Mouse (Mus musculus) mouse embryonic stem cell (cell line): Measurements from ENCODE around the gene Nuak2.

ENCODE experiments used
- in situ Hi-C, 2 experiments: fragments of 300-500 bp; cut with MboI; formaldehyde crosslinking; loops; 1 replicate in 1 of 2; 3 replicates in 1 of 2; pipeline ENCODE4 v1.14.3; 2019 to 2020; ENCODE audit warnings: low sequenced_read_pairs in 2 of 2, low pct_unique_long_range_greater_than_20kb in 1 of 2, mixed read lengths in 1 of 2; ENCODE audit not compliant: unreplicated experiment in 1 of 2

The Nuak2 gene

DNA sequence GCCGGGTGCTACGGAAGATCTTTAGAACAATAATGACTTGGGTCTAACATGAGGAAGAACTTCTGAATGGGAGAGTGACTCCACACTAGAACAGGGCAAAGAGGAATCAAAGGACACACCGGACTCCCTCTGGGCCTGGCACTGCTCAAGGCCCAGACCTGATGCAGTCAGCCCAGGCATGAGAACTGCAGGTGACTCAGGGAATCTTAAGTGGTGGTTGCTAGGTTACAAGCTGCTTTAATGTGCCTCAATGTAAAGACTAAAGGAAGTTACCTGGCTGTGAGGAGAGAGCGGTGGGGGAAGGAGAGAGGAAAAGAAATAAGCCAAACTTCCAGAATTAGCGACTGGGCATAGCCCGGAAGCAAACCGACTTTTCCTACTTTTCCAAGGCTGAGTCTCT, 20.4 kb upstream of the Nuak2 start:
- in situ Hi-C loops = no loop called here

- in situ Hi-C loops = no loop called here
Observed at GRCm38 (mm10) chr1:132296051-132296450, 19.9 kb upstream of the Nuak2 start.

DNA sequence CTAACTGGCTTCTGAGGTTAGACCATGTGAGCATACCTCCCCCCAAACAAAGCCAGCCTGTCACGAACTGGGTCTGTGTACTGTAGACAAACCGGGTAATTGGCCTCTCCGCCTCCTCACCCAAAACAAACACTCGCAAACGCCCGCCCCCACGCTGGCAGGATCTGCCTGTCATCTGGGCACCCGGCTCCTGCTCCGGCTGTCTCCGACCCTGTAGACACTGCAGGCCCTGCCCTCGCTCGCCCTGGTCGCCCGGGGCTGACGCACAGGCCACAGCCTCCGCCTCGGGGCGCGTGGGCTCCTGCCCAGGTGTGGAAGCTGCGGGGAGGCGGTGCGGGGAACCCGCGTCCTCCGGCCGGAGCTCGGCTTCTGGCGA, 17.5 kb upstream of the Nuak2 start, which contains the start of gene Klhdc8a:
Gene Klhdc8a (plus strand): TSS at position 202 of the 376 bp plus-strand sequence.
- in situ Hi-C loops = no loop called here

DNA sequence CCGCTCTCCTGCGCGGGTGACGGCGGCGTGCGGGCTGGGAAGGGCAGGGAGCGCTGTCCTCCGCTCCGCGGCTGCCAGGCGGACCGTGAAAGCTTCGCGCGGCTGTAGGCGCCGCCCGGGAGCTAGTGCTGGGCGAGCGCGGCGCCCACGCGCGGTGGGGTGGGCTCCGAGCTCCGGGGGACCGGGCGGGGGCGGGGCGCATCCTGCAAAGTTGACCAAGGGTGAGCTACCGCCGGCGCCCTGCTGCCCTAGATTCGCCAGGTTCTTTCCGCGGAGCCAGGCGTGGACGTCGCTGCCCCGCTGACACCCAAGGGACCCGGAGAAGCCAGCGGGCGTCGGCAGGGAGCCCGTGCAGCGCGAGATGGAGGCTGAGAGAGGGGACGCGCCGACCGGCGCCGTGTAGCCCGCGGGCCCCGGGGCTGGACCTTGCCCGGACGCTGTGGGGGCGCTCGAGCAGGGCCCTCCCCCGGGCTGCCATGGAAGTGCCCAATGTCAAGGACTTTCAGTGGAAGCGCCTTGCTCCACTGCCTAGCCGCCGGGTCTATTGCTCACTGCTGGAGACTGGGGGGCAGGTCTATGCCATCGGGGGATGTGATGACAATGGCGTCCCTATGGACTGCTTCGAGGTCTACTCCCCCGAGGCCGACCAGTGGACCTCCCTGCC, 17.0 kb upstream of the Nuak2 start:
- in situ Hi-C loops = no loop called here

GRCm38 (mm10) chr1:132299744-132300143, 16.2 kb upstream of the Nuak2 start:
- in situ Hi-C loops = no loop called here

DNA sequence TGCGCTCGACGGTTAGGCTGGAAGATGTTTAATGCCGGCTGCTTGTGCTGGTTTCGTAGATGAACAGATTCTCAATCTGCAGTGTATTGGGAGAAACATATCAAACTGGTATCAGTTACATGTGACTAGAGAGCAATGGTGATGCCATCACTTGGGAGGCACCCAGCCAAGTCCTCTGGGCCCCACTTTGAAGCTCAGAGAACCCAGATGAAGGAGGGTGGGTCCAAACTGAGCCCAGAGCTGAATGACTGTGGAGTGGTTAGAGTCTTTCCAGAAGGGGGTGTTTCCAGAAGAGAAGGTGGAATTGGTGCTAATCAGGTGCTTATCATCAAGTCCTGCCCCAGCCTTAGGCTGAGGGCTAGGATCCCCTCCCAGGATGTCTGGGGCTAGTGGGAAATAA, 14.7 kb upstream of the Nuak2 start:
- in situ Hi-C loops = no loop called here

DNA sequence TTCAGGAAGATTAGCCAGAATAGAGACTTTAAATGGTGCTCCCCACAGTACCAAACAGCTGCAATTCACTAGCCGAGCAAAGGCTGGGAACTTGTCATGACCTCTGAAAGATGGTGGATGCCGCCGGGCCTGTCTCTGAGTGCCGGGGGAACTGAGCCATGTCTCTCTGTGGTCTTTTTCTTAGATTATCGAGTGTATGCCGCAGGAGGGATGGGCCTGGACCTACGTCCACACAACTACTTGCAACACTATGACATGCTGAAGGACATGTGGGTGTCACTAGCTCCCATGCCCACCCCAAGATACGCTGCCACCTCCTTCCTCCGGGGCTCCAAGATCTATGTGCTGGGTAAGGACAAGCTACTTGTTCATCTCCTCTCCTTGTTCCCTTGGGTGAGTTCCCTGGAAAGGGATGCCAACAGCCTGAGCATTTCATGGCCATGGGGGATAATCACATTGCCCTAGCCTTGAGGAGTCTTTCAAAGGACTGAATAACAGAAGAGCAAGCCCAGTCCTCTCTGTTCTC, 13.5 kb upstream of the Nuak2 start:
- in situ Hi-C loops = no loop called here

DNA sequence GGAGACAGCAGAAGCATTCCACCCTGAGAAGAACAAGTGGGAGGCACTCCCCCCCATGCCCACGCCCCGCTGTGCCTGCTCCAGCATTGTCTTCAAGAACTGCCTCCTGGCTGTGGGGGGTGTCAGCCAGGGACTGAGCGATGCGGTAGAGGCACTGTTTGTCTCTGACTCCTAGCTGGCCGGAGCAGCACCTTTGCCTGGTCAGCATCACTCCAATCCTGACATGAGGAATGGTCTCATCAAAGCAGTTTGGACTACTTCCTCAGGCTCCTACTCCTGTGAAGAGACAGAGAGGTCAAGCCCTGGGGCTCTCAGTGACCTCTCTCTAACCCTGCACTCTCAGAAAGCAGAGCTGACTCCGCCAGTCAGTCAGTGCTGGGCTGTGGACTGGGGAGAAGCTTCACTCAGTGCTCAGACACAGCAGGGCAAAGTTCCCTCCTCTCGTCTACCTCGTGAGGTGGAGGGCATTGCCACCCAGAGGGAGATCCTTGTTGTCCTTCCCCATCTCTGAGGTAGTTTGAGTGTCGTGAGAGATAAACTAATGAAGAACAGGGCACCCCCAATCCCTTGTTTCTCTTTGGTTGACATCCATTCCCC, 11.2 kb upstream of the Nuak2 start:
- in situ Hi-C loops = loop anchor here in 1 of 2 experiments (5.0 kb wide), 2 partner anchors 48 to 142 kb away; no protein-coding TSS in a partner anchor

- in situ Hi-C loops = loop anchor here in 1 of 2 experiments (5.0 kb wide), 2 partner anchors 46 to 144 kb away; no protein-coding TSS in a partner anchor
Observed at GRCm38 (mm10) chr1:132306160-132306559, 9.8 kb upstream of the Nuak2 start.

- in situ Hi-C loops = loop anchor here in 1 of 2 experiments (5.0 kb wide), 2 partner anchors 45 to 145 kb away; no protein-coding TSS in a partner anchor
Observed at GRCm38 (mm10) chr1:132306808-132307207, 9.1 kb upstream of the Nuak2 start.

DNA sequence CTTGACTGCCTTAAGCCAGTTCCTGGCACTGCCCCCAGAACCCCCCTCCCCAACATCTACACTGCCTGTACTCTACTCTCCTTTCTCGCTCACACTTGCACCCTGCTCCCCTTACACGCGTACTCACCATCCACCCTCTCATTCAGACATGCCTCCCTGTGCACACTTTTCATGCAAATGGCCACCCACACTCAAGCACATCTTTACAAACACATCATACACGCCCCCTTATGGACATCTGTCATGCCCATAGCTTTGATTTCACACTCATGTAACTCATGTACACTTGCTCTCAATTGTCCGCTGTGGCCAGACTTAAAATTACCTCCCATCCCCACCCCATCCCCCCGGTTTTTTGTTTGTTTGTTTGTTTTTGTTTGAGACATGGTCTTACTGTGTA, 8.0 kb upstream of the Nuak2 start:
- in situ Hi-C loops = loop anchor here in 1 of 2 experiments (5.0 kb wide), 2 partner anchors 44 to 146 kb away; no protein-coding TSS in a partner anchor

DNA sequence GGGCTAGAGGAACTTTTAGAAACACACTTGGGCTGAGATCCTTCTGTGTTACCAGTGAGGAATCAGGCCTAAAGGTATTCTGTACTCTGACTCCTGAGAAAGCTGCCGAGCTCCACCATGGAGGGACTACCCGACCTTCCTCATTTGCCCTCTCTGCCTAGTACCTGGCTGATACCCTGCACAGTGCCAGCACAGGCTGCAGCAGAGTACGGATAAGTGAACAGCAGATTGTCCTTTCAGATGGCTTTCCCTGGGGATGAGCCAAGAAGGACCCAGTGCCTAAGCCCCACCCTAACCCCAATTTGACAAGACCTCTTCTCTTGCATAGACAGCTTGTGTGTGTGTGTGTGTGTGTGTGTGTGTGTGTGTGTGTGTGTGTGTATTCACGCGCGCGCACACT, 7.3 kb upstream of the Nuak2 start:
- in situ Hi-C loops = loop anchor here in 1 of 2 experiments (5.0 kb wide), 2 partner anchors 44 to 146 kb away; no protein-coding TSS in a partner anchor

DNA sequence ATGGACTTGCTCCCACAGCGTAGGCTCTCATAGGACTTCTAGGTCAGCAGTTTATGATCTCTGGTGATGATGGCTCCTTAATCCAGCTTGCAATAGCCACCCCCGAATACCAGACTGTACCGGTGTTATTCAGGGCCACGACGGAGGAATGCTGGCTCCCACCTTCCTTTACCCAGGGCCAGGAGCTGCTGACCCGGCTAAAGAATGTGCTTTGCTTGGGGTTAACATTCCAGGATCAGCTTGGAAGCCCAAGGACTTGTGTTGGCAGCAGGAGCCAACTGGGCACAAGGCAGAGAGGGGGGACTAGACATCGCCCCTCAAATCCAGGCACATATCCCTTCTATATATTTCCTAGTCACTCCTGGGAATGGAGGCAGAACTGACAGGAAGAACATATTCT, 5.2 kb upstream of the Nuak2 start:
- in situ Hi-C loops = loop anchor here in 1 of 2 experiments (5.0 kb wide), 1 partner anchor 42 kb away; no protein-coding TSS in a partner anchor

DNA sequence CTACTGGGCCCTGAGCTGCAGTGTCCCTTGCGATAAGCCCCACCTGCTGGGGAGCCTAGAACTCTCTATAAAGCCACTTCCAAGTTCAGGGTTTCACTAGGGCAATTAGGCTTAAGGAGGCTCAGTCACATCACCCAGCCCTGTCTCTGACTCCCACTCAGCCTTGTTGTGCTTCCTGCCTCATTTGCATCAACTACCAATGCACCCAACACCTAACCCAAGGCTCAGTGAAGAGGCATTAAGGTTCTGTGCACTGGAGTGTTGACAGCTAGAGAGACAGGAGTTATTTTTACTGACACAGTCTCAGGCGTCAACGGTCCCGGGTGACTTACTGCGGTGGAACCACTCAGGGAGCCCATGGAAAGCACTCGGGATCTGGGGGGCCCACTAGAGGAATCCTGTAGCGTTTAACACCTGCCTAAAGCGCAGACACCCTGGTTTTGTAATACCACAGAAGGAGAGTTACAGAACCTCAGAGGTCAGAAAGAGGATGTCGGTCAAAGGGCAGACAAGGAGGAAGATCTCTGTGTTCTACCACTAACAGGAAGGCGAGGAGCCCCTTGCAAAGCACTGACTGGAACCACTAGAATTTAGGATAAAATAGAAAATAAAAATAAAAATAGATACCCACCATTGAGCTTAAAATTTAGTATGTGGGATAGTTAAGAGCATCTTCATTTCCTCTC, 4.6 kb upstream of the Nuak2 start:
- in situ Hi-C loops = loop anchor here in 1 of 2 experiments (5.0 kb wide), 1 partner anchor 41 kb away; no protein-coding TSS in a partner anchor

DNA sequence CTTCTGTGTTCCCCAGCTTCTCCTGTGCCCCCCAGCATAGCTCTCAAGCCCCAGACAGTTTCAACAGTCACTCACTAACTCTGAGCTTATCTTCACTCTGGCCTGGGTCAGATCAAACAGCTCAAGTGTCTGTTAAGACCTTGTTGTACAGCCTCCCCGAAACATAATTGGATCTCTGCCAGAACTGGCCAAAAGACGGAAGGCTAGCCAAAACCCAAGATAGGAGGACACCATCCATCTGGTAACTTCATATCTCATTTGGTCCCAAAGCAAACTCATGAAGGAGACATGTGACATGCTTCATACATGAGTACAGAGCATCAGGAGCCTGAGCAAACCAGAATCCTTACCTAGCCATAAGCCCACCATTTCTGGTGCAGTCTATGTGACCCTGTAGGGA, 3.9 kb upstream of the Nuak2 start:
- in situ Hi-C loops = loop anchor here in 1 of 2 experiments (5.0 kb wide), 1 partner anchor 40 kb away; no protein-coding TSS in a partner anchor

- in situ Hi-C loops = loop anchor here in 1 of 2 experiments (5.0 kb wide), 1 partner anchor 40 kb away; no protein-coding TSS in a partner anchor
Observed at GRCm38 (mm10) chr1:132312703-132313102, 3.2 kb upstream of the Nuak2 start.

- in situ Hi-C loops = no loop called here
Observed at GRCm38 (mm10) chr1:132316625-132316994, 684 bp downstream of the Nuak2 start.

GRCm38 (mm10) chr1:132317413-132317812, 1.5 kb downstream of the Nuak2 start:
- in situ Hi-C loops = no loop called here
